Mouse (Mus musculus) CD8-positive naive resting alpha-beta T cell, adult 57 days (primary cell): ENCODE results near the gene Trmt10b. TPM values are rescaled to one million over a fixed set of nuclear protein-coding genes. Genes with fewer than 3 reads are reported as not detected.

Experiments
- total RNA-seq: library from RNA; stranded (reverse); gene quantifications from one replicate; pipeline ENCODE4 v1.2.4, GENCODE M21; 2023

The Trmt10b gene
- 10.7 TPM for total RNA-seq

DNA sequence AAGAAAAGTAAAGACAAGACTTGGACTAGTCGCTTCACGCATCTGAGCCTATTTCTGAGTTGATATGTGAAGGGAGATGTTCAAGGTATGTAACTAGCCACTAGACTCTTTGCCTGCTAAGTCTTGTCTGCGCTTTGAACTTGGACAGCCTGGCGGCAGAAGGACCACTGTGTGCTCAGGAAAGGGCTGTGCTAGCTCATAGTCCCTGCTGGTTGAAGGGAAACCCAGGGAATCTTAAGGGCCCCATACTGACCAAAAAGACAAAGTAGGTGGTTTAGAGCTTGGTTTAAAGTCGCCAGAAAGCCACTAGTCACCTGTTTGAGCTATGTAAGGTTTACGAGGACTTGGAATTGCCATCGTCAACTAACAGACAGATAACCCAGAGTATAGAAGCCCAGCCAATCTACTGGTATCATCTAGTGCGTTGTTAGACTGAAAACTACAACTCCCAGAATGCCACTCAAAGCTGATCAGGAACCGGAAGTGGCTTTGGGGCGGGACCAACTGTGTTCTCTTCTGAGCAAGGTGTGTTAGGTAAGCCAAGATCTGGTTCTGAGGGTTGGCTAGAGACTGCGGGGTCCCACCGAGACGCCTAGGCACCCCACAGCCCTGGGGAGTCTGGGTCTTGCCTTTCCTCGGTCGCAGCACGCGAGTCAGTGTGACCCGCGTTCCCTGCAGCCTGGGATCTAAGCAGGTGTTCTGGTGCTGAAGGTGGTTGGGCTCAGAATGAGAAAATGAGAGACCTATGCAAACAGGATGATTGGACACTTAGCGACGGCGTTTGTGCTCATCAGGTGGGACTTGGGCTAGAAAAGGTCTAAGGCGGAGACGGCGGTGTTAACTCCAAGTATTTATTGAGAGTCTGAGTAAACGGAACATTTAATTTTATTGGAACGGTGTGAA, at the start of gene Trmt10b:
TSS of gene Trmt10b (plus strand) at position 466 of the 903 bp plus-strand sequence.

DNA sequence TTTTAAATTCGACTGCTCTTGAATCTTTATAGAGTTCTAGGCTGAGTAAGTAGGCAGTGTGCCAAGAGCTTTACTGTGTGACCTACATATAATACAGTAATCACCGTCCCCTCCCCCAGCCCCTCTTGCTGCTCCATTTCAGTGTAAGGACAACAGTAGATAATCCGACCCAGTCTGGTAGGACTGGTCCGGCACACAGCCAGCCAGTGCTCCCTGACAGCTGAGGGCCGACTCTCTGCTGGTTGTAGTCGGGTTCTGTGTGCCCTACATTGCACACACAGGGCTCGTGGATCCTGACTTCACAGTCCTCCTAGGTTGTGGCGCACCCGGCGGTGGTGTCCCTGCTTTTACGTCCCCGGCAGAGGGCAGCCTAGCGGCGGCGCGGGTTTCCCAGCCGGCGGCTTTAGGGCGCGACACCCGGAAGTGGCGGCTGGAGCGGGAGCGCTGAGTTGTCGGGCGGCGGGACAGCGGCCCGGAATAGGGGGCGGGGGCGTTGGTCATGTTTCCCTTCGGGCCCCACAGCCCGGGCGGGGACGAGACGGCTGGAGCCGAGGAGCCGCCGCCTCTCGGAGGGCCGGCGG, 44.8 kb downstream of the Trmt10b start, which contains the start of gene Dcaf10:
TSS of gene Dcaf10 (plus strand) at position 433 of the 581 bp plus-strand sequence.

DNA sequence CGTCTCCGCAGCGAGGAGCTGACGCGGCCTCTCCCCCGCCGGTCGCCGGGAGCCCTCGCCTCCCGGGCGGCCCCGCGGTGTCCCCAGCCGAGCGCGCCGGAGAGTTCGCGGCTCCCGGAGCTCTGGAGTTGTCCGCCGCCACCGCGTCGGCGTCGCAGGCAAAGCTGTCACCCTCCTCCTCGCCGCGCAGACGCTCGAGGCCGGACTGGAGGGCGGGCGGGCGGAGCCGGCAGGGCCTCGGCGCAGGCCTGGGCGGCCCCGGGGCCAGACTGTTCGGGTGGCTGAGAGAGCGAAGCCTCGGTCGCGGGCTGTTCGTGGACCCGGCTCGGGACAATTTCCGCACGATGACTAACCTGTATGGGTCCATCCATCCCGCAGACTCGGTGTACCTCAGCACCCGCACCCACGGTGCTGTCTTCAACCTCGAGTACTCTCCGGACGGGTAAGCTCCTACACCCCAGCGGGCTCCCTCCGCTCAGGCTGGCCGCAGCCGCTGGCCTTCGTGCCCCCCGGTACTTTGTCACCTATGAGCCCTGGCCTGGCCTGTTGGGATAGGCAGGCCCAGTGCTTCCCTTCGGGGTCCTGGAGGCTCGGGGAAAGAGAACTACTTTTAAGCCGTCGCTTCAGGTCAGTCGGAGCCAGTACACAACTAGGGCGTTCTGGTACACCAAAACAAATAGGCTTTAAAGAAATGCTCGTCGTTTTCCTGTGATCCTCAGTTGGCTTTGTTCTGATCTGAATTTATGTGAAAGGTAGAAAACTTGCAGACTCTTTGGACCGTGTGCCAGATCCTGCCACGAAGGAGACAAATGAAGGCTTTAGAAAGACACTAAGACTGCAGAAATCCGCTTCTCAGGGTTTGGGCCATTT, 45.6 kb downstream of the Trmt10b start, which contains the start of gene Exosc3:
TSS of gene Exosc3 (minus strand) at position 447 of the 870 bp plus-strand sequence.

Other genes with a start within 250 kb of the Trmt10b start
- gene Fbxo10, start 212.5 kb upstream of the Trmt10b start, total RNA-seq = 3.9 TPM
- 53.8 TPM for gene Tomm5, start 189.0 kb upstream of the Trmt10b start, total RNA-seq
- not detected for gene Frmpd1, start 112.3 kb upstream of the Trmt10b start, total RNA-seq
- 22.7 TPM for gene Dcaf10, start 45.0 kb downstream of the Trmt10b start, total RNA-seq
- 29.5 TPM for gene Exosc3, start 45.6 kb downstream of the Trmt10b start, total RNA-seq
- gene Slc25a51, start 111.6 kb downstream of the Trmt10b start, total RNA-seq = 67.5 TPM
- gene Shb, start 235.3 kb downstream of the Trmt10b start, total RNA-seq = 1.7 TPM